19 mouse cellular contexts compared by ENCODE assay signal in the genomic region with DNA sequence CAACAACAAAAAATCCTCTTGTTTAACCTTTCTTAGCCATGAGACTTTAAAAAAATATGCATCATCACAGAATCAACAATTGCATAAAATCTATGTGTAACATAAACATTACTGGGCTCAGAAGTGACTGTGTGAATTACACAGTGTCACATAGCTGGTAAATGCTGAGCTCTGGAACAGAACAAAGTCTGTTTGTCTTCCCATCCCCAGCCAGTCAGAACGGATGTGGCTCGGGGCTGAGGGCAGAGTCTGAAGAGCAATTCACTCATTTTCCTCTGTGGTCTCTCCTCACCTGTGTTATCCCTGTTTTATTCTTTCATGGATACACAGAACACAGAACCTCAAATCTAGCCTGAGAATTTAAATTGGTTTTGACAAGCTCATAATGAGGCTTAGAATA.
DNase-seq lines count a peak whose midpoint lies in the region; ATAC-seq and TF ChIP-seq lines count a peak whose summit lies in the region.
"Had no signal": no experiment of that assay in that cellular context is flagged by ENCODE, and none has a peak within 500 bp of the region (broad histone marks: within the 10 kb centered on the region; RNA-seq: fewer than 3 reads in every experiment).

No protein-coding gene starts in this region.

- no peaks in the 10 kb centered on the region for H3K4me1 ChIP-seq in kidney, adult 2 months (ENCODE audit: control insufficient read depth, insufficient read depth, low read length)
- peaks cover 21% of the 10 kb centered on the region for H3K4me1 ChIP-seq in midbrain, embryonic 15.5 days
- no peaks in the 10 kb centered on the region for H3K4me1 ChIP-seq in midbrain, postnatal 0 days (ENCODE audit: insufficient read depth, low read length)
- no peaks in the 10 kb centered on the region; the same call in 1 of the 2 replicates for H3K4me1 ChIP-seq in liver, postnatal 0 days (ENCODE audit: insufficient read depth)

- no peaks in the 10 kb centered on the region for H3K27me3 ChIP-seq in kidney, adult 2 months (replicated peaks; ENCODE audit: control insufficient read depth, insufficient read depth, low read length)
- H3K27me3 ChIP-seq in midbrain, embryonic 15.5 days (replicated peaks): no peaks in the 10 kb centered on the region
- H3K27me3 ChIP-seq in midbrain, postnatal 0 days (ENCODE audit: insufficient read depth, low read length): no peaks in the 10 kb centered on the region
- H3K27me3 ChIP-seq in liver, postnatal 0 days (ENCODE audit: insufficient read depth, low read length): no peaks in the 10 kb centered on the region
- H3K27me3 ChIP-seq: CH12.LX; heart, embryonic 15.5 days; hindbrain, embryonic 12.5 days had no signal

- peak; percentile 27 for ATAC-seq in midbrain, embryonic 15.5 days (replicated peaks)
- ATAC-seq in midbrain, postnatal 0 days (ENCODE audit: low FRiP score): no peak
- peak; percentile 98 for ATAC-seq in liver, postnatal 0 days
- ATAC-seq in megakaryocyte, adult 5-6 weeks (ENCODE audit: poor library complexity, severe bottlenecking): no peak

- TF ChIP-seq POLR2A in kidney, adult 2 months (IDR thresholded peaks at IDR 0.05; ENCODE audit: low read depth, low read length): no peak

- no peak overlapping the region for H3K9ac ChIP-seq in midbrain, embryonic 15.5 days
- H3K9ac ChIP-seq in midbrain, postnatal 0 days (replicated peaks; ENCODE audit: low read length, poor library complexity, severe bottlenecking): no peak overlapping the region
- H3K9ac ChIP-seq in liver, postnatal 0 days (replicated peaks): no peak overlapping the region
- H3K9ac ChIP-seq: heart, embryonic 15.5 days; hindbrain, embryonic 12.5 days had no signal

- peak; percentile 42; the same call in 1 of the 2 replicates for TF ChIP-seq EP300 in liver, postnatal 0 days (IDR thresholded peaks at IDR 0.05; ENCODE audit: low read depth)

- H3K36me3 ChIP-seq in kidney, adult 2 months (ENCODE audit: control insufficient read depth, insufficient read depth, low read length): no peaks in the 10 kb centered on the region
- H3K36me3 ChIP-seq in midbrain, embryonic 15.5 days (replicated peaks): no peaks in the 10 kb centered on the region
- H3K36me3 ChIP-seq in midbrain, postnatal 0 days (ENCODE audit: insufficient read depth, low read length): no peaks in the 10 kb centered on the region
- H3K36me3 ChIP-seq in liver, postnatal 0 days (replicated peaks; ENCODE audit: insufficient read depth, low read length): no peaks in the 10 kb centered on the region
- H3K36me3 ChIP-seq: heart, embryonic 15.5 days; hindbrain, embryonic 12.5 days had no signal

- peak; percentile 13 for DNase-seq in embryo, embryonic 11 days
- DNase-seq in embryo, embryonic 9.5 days (ENCODE audit: extremely low spot score): no peak
- peak; percentile 26 for DNase-seq in kidney, adult 2 months
- no peak for DNase-seq in kidney, adult 11 months
- no peak for DNase-seq in midbrain, postnatal 0 days (ENCODE audit: low spot score)
- DNase-seq in liver, postnatal 0 days: peak; percentile 40
- DNase-seq: adrenal gland, postnatal 14 days; cerebellum, adult 2 months; heart, adult 18-20 months; left cerebral cortex, postnatal 4 days; lung, postnatal 10 days; thymus, postnatal 14 days had no signal

- 28% methylated on average over 2 of the region's 2 CpGs for WGBS in kidney, adult 2 months
- WGBS in midbrain, embryonic 15.5 days: 23% methylated on average over 2 of the region's 2 CpGs
- 29% methylated on average over 2 of the region's 2 CpGs for WGBS in midbrain, postnatal 0 days
- 26% methylated on average over 2 of the region's 2 CpGs for WGBS in liver, postnatal 0 days (ENCODE audit: insufficient replicate concordance)

- no peak overlapping the region for H3K4me2 ChIP-seq in midbrain, embryonic 15.5 days
- H3K4me2 ChIP-seq in midbrain, postnatal 0 days (ENCODE audit: low read depth, low read length, poor library complexity, severe bottlenecking): no peak overlapping the region
- H3K4me2 ChIP-seq in liver, postnatal 0 days (ENCODE audit: low read depth, low read length): no peak overlapping the region
- H3K4me2 ChIP-seq: heart, embryonic 15.5 days; hindbrain, embryonic 12.5 days had no signal

- TF ChIP-seq CTCF in kidney, adult 2 months (conservative IDR thresholded peaks at IDR 0.05; ENCODE audit: insufficient read depth, insufficient read length, low read depth, low read length): no peak
- TF ChIP-seq CTCF in midbrain, postnatal 0 days (IDR thresholded peaks at IDR 0.05): no peak
- TF ChIP-seq CTCF in liver, postnatal 0 days (IDR thresholded peaks at IDR 0.05; ENCODE audit: low read depth): no peak

- no peak overlapping the region for H3K4me3 ChIP-seq in kidney, adult 2 months (ENCODE audit: insufficient read depth, low read depth, low read length)
- H3K4me3 ChIP-seq in midbrain, embryonic 15.5 days: no peak overlapping the region
- H3K4me3 ChIP-seq in midbrain, postnatal 0 days (ENCODE audit: low read depth, low read length): no peak overlapping the region
- H3K4me3 ChIP-seq in liver, postnatal 0 days (ENCODE audit: low read depth, low read length): no peak overlapping the region
- H3K4me3 ChIP-seq: erythroblast, embryonic 14.5 days; heart, embryonic 15.5 days; hindbrain, embryonic 12.5 days had no signal

- H3K9me3 ChIP-seq in midbrain, embryonic 15.5 days: no peaks in the 10 kb centered on the region
- H3K9me3 ChIP-seq in midbrain, postnatal 0 days (ENCODE audit: low read length): no peaks in the 10 kb centered on the region
- no peaks in the 10 kb centered on the region for H3K9me3 ChIP-seq in liver, postnatal 0 days (ENCODE audit: low read length)
- H3K9me3 ChIP-seq: heart, embryonic 15.5 days; hindbrain, embryonic 12.5 days had no signal

- H3K27ac ChIP-seq in kidney, adult 2 months (ENCODE audit: insufficient read depth, low read depth, low read length): no peak overlapping the region
- no peak overlapping the region for H3K27ac ChIP-seq in midbrain, embryonic 15.5 days
- H3K27ac ChIP-seq in midbrain, postnatal 0 days (ENCODE audit: low read depth, low read length): no peak overlapping the region
- H3K27ac ChIP-seq in liver, postnatal 0 days (ENCODE audit: low read depth): peak overlapping the region; percentile 37; the same call in 1 of the 2 replicates
- H3K27ac ChIP-seq: heart, embryonic 15.5 days; hindbrain, embryonic 12.5 days; stomach, postnatal 0 days had no signal

Comparison
In these comparisons a context has a peak if more than half of its experiments do, and no peak if none do; other contexts are left out.
1. DNase-seq: peak in embryo, embryonic 11 days (single experiment), kidney, adult 2 months (single experiment) and liver, postnatal 0 days (single experiment); none in embryo, embryonic 9.5 days (single experiment), kidney, adult 11 months (single experiment) and midbrain, postnatal 0 days (single experiment).
2. ATAC-seq: peak in midbrain, embryonic 15.5 days (single experiment) and liver, postnatal 0 days (single experiment); none in midbrain, postnatal 0 days (single experiment) and megakaryocyte, adult 5-6 weeks (single experiment).